Comparison of ENCODE assay signal across 8 mouse cellular contexts in the genomic region with DNA sequence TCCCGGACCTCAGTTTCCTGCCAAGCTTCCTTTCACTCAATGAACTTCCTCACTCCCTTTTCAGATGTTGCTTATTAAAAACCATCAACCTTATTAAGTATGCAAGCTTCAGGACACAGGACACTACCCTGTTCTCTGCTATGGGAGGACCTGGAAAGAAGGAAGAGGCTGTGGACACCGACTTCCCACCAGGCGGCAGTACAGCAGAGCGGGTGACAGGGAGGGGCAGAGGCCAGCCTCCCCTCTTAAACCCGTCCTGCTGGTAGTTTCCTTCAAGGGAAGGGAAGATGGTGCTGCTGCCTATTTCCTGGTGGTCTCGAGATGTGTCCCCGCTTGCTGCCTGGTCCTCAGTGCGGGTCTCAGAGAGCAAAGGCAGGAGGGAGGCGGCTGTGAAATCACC.
DNase-seq lines count a peak whose midpoint lies in the region; ATAC-seq and TF ChIP-seq lines count a peak whose summit lies in the region.

No protein-coding gene starts in this region.

- H3K9me3 ChIP-seq in forebrain, embryonic 11.5 days (ENCODE audit: control insufficient read depth, low read length): no peaks in the 10 kb centered on the region
- no peaks in the 10 kb centered on the region for H3K9me3 ChIP-seq in forebrain, embryonic 13.5 days (replicated peaks)
- no peaks in the 10 kb centered on the region for H3K9me3 ChIP-seq in heart, embryonic 13.5 days
- no peaks in the 10 kb centered on the region for H3K9me3 ChIP-seq in neural tube, embryonic 11.5 days (ENCODE audit: control insufficient read depth, low read length)

- H3K36me3 ChIP-seq in forebrain, embryonic 11.5 days (ENCODE audit: control insufficient read depth, insufficient read depth, low read length): no peaks in the 10 kb centered on the region
- peaks cover 58% of the 10 kb centered on the region for H3K36me3 ChIP-seq in forebrain, embryonic 13.5 days (ENCODE audit: poor library complexity, severe bottlenecking)
- H3K36me3 ChIP-seq in C2C12 (ENCODE audit: control insufficient read depth, insufficient read depth): peaks cover 6% of the 10 kb centered on the region
- H3K36me3 ChIP-seq in heart, embryonic 13.5 days: peaks cover 97% of the 10 kb centered on the region
- H3K36me3 ChIP-seq in neural tube, embryonic 11.5 days (ENCODE audit: control insufficient read depth, insufficient read depth, low read length): 0 out of 2 replicates have a peak, but pooled peaks cover 4% of the 10 kb centered on the region

- no peaks in the 10 kb centered on the region for H3K27me3 ChIP-seq in forebrain, embryonic 11.5 days (ENCODE audit: control insufficient read depth, insufficient read depth, low read length)
- H3K27me3 ChIP-seq in forebrain, embryonic 13.5 days: no peaks in the 10 kb centered on the region
- no peaks in the 10 kb centered on the region for H3K27me3 ChIP-seq in C2C12 (ENCODE audit: control insufficient read depth, insufficient read depth, insufficient read length)
- no peaks in the 10 kb centered on the region for H3K27me3 ChIP-seq in heart, embryonic 13.5 days (replicated peaks)
- H3K27me3 ChIP-seq in neural tube, embryonic 11.5 days (ENCODE audit: control insufficient read depth, insufficient read depth, low read length): no peaks in the 10 kb centered on the region

- H3ac ChIP-seq in C2C12 (ENCODE audit: control insufficient read depth, insufficient read length, low read depth): no peak overlapping the region

- peak; percentile 38 for TF ChIP-seq CTCF in C2C12 (IDR thresholded peaks at IDR 0.05; ENCODE audit: control insufficient read depth, insufficient read depth, insufficient read length)

- no peaks in the 10 kb centered on the region for H3K4me1 ChIP-seq in forebrain, embryonic 11.5 days (replicated peaks; ENCODE audit: control insufficient read depth, insufficient read depth, low read length)
- no peaks in the 10 kb centered on the region for H3K4me1 ChIP-seq in forebrain, embryonic 13.5 days
- peaks cover 22% of the 10 kb centered on the region for H3K4me1 ChIP-seq in heart, embryonic 13.5 days
- no peaks in the 10 kb centered on the region for H3K4me1 ChIP-seq in neural tube, embryonic 11.5 days (ENCODE audit: control insufficient read depth, insufficient read depth, low read length)

- ATAC-seq in forebrain, embryonic 11.5 days (replicated peaks; ENCODE audit: low FRiP score): no peak
- ATAC-seq in forebrain, embryonic 13.5 days: no peak
- ATAC-seq in heart, embryonic 13.5 days (ENCODE audit: extremely low read depth, insufficient number of reproducible peaks, low FRiP score, low TSS enrichment): no peak
- ATAC-seq in neural tube, embryonic 11.5 days (ENCODE audit: insufficient read depth, low FRiP score, low TSS enrichment): no peak

- WGBS in forebrain, embryonic 11.5 days: 53% methylated on average over 9 of the region's 9 CpGs
- 52% methylated on average over 9 of the region's 9 CpGs for WGBS in forebrain, embryonic 13.5 days
- WGBS in heart, embryonic 13.5 days: 38% methylated on average over 9 of the region's 9 CpGs
- 56% methylated on average over 9 of the region's 9 CpGs for WGBS in neural tube, embryonic 11.5 days

- no peak overlapping the region for H3K4me2 ChIP-seq in forebrain, embryonic 11.5 days (ENCODE audit: low read depth, low read length, severe bottlenecking)
- H3K4me2 ChIP-seq in forebrain, embryonic 13.5 days: no peak overlapping the region
- peak overlapping the region; percentile 32 for H3K4me2 ChIP-seq in heart, embryonic 13.5 days
- no peak overlapping the region for H3K4me2 ChIP-seq in neural tube, embryonic 11.5 days (ENCODE audit: low read depth)

- no peak overlapping the region; the same call in 1 of the 2 replicates for H3K9ac ChIP-seq in forebrain, embryonic 11.5 days (ENCODE audit: low read length)
- no peak overlapping the region for H3K9ac ChIP-seq in forebrain, embryonic 13.5 days
- H3K9ac ChIP-seq in heart, embryonic 13.5 days: no peak overlapping the region
- no peak overlapping the region for H3K9ac ChIP-seq in neural tube, embryonic 11.5 days (ENCODE audit: low read length)

- no peak overlapping the region for H3K4me3 ChIP-seq in forebrain, embryonic 11.5 days (ENCODE audit: low read depth, low read length)
- H3K4me3 ChIP-seq in forebrain, embryonic 13.5 days: no peak overlapping the region
- no peak overlapping the region for H3K4me3 ChIP-seq in C2C12 (ENCODE audit: insufficient read depth, poor library complexity, severe bottlenecking)
- H3K4me3 ChIP-seq in heart, embryonic 13.5 days: no peak overlapping the region
- no peak overlapping the region for H3K4me3 ChIP-seq in neural tube, embryonic 11.5 days (ENCODE audit: low read depth, low read length)

- DNase-seq in forebrain, embryonic 11.5 days (ENCODE audit: low spot score): peak; percentile 57
- peak; percentile 79 to 82 for DNase-seq in cerebellum, postnatal 10 days
- peak; percentile 29 to 70 for DNase-seq in kidney, postnatal 36 days
- DNase-seq in neural tube, embryonic 11.5 days (ENCODE audit: low spot score): peak; percentile 49
- DNase-seq in yolk sac, embryonic 10.5 days (ENCODE audit: low spot score): peak; percentile 43

- H3K27ac ChIP-seq in forebrain, embryonic 11.5 days (ENCODE audit: low read depth, low read length): no peak overlapping the region
- H3K27ac ChIP-seq in forebrain, embryonic 13.5 days: no peak overlapping the region
- H3K27ac ChIP-seq in heart, embryonic 13.5 days (replicated peaks): no peak overlapping the region
- no peak overlapping the region for H3K27ac ChIP-seq in neural tube, embryonic 11.5 days (ENCODE audit: low read depth, low read length)

- no peaks in the 10 kb centered on the region for H3K79me3 ChIP-seq in C2C12 (ENCODE audit: low read depth)

- no peaks in the 10 kb centered on the region for H3K79me2 ChIP-seq in C2C12 (ENCODE audit: control insufficient read depth, insufficient read depth)

TF ChIP-seq in C2C12, 6 proteins besides CTCF, POLR2A, EP300 and RAD21:
- TF ChIP-seq FOSL1 (IDR thresholded peaks at IDR 0.05; ENCODE audit: insufficient read depth, low read length, poor library complexity, severe bottlenecking) (no peak), CEBPB (IDR thresholded peaks at IDR 0.05; ENCODE audit: low read depth) (no peak), MYOG (IDR thresholded peaks at IDR 0.05; ENCODE audit: control insufficient read depth, extremely low read depth, insufficient read length) (no peak), MAX (IDR thresholded peaks at IDR 0.05) (no peak), MYOD1 (IDR thresholded peaks at IDR 0.05; ENCODE audit: control insufficient read depth, insufficient read length, low read depth) (no peak), USF1 (IDR thresholded peaks at IDR 0.05; ENCODE audit: low read depth) (no peak)
